ENCODE assay signal across 1 mouse cellular context in the genomic region with DNA sequence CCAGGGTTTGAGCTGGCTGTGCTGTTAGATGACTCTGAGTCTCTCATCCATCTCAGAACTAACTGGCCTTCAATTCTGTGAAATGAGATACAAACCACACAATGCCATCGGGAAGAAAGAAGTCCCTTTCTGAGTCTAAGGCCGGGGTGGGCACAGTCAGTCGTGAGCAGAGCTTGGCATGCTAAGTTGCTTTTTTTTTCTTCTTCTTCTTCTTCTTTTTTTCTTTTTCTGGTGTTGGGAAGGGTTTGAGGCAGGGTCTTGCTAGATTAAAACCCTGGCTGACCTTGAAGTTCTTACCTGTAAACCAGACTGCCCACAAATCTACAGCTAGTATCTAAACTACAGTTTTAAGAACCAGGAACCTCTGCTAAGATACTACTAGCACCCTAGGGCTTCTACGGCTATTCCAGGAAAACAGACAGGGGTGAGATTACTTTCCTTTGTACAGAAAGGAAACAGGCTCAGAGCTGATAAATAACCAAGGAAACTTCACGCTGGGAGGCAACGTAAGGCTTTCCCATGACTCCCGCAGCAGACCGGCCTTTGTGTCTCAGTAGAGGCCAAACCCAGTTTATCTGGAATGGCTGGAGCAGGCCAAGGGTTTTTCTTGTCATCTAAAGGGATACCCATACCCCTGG.
TF ChIP-seq lines count a peak whose summit lies in the region.

No protein-coding gene starts in this region.

TF ChIP-seq in ES-E14, 5 proteins besides CTCF, POLR2A, EP300 and RAD21 (continued from another document):
- no peak for TF ChIP-seq MAFK (IDR thresholded peaks at IDR 0.05; ENCODE audit: insufficient read depth, low read depth, low read length)
